In the genomic region with DNA sequence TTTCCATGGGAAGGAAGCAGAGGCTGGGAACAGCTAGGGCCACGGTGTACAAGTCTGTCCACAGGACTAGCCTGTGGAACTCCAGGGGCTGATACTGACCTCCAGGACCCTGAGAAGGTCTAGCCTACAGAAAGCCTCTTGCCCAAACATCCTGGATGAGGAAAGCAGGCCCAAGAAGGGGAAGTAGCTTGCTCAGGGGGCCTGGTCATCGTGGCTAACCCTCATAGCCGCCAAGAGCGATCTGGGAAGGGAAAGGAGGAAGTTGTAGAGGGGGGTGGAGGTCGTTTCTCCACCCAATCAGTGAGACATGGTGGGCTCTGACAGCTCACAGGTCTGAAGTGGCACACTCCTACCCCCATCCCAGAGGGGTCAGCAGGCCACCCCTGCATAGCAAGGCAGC, we compare ENCODE assay signal across 17 mouse cellular contexts. TPM values are rescaled to one million over a fixed set of nuclear protein-coding genes. Genes with fewer than 3 reads are reported as not detected.
DNase-seq lines count a peak whose midpoint lies in the region; ATAC-seq lines count a peak whose summit lies in the region.
"Had no signal": no experiment of that assay in that cellular context is flagged by ENCODE, and none has a peak within 500 bp of the region (broad histone marks: within the 10 kb centered on the region; RNA-seq: fewer than 3 reads in every experiment).

No protein-coding gene starts in this region.

- 69% methylated on average over 5 of the region's 5 CpGs for WGBS in intestine, embryonic 16.5 days

- no peak overlapping the region for H3K27ac ChIP-seq in intestine, embryonic 16.5 days (ENCODE audit: low read length)
- H3K27ac ChIP-seq: limb, embryonic 15.5 days; midbrain, embryonic 13.5 days; neural tube, embryonic 13.5 days had no signal

- peak; percentile 77 for ATAC-seq in common myeloid progenitor, adult 5-6 weeks (replicated peaks; ENCODE audit: low read depth, poor library complexity, severe bottlenecking)
- no peak for ATAC-seq in intestine, embryonic 16.5 days
- ATAC-seq: activated CD4-positive, CD25-positive, alpha-beta regulatory T cell, adult 4 months; midbrain, embryonic 13.5 days had no signal

- no peaks in the 10 kb centered on the region for H3K36me3 ChIP-seq in intestine, embryonic 16.5 days (ENCODE audit: control insufficient read depth, insufficient read depth, low read length)
- H3K36me3 ChIP-seq: G1E; limb, embryonic 15.5 days; midbrain, embryonic 13.5 days; neural tube, embryonic 13.5 days had no signal

- no peaks in the 10 kb centered on the region for H3K27me3 ChIP-seq in intestine, embryonic 16.5 days (replicated peaks; ENCODE audit: control insufficient read depth, insufficient read depth, low read length)
- H3K27me3 ChIP-seq: limb, embryonic 15.5 days; midbrain, embryonic 13.5 days; neural tube, embryonic 13.5 days had no signal

- intact Hi-C loops in heart, postnatal 10 days (cut with DNase I), result no loop called here

- peak; percentile 96 for DNase-seq in heart, adult 11 months
- DNase-seq in heart, postnatal 10 days, result no peak
- peak; percentile 91 for DNase-seq in 416B (ENCODE audit: low read depth)
- peak; percentile 57 for DNase-seq in lung, postnatal 36 days
- DNase-seq in cerebellum, postnatal 36 days, result no peak
- DNase-seq in ovary, postnatal 14 days (ENCODE audit: low spot score), result no peak
- DNase-seq: cerebellum, postnatal 14 days; kidney, adult 11 months; right cerebral cortex, adult 18-20 months; thymus, postnatal 14 days had no signal

- H3K4me3 ChIP-seq in intestine, embryonic 16.5 days (ENCODE audit: low read length), result no peak overlapping the region
- H3K4me3 ChIP-seq: limb, embryonic 15.5 days; midbrain, embryonic 13.5 days; neural tube, embryonic 13.5 days had no signal

- no peaks in the 10 kb centered on the region for H3K9me3 ChIP-seq in intestine, embryonic 16.5 days (ENCODE audit: control insufficient read depth, low read length)
- H3K9me3 ChIP-seq: G1E; limb, embryonic 15.5 days; midbrain, embryonic 13.5 days; neural tube, embryonic 13.5 days had no signal

- no peak overlapping the region for H3K4me2 ChIP-seq in intestine, embryonic 16.5 days (ENCODE audit: low read depth, low read length)
- H3K4me2 ChIP-seq: limb, embryonic 15.5 days; midbrain, embryonic 13.5 days; neural tube, embryonic 13.5 days had no signal

- 0 out of 2 replicates have a peak, but pooled peaks cover 2% of the 10 kb centered on the region for H3K4me1 ChIP-seq in intestine, embryonic 16.5 days (ENCODE audit: control insufficient read depth, insufficient read depth, low read length)
- H3K4me1 ChIP-seq: midbrain, embryonic 13.5 days; neural tube, embryonic 13.5 days had no signal

- H3K9ac ChIP-seq in intestine, embryonic 16.5 days (ENCODE audit: low read depth, low read length), result no peak overlapping the region
- H3K9ac ChIP-seq: limb, embryonic 15.5 days; midbrain, embryonic 13.5 days; neural tube, embryonic 13.5 days had no signal

RNA-seq across cellular contexts. Expression of a gene that starts 18.4 kb away (rescaled TPM):
- total RNA-seq in heart, postnatal 10 days (2021), result 1 to 10 TPM in 1 of 2 experiments, under 1 TPM in 1; 0.99 to 1.6 TPM
- total RNA-seq in common myeloid progenitor, adult 5-6 weeks (2017), result 37.1 and 64.6 TPM in 2 replicates
- 1.6 and 2.3 TPM in 2 replicates for polyA plus RNA-seq in intestine, embryonic 16.5 days (2015; fragmentation: Nextera tagmentation; extraction: Ambion mirVana)
- total RNA-seq: G1E had no signal

RNA-seq across cellular contexts. Expression of a gene that starts 57.1 kb away (rescaled TPM):
- total RNA-seq in heart, postnatal 10 days (2021), result 100 to 1,000 TPM; 229 to 232 TPM
- total RNA-seq in common myeloid progenitor, adult 5-6 weeks (2017), result 66.5 and 73.0 TPM in 2 replicates
- 389 and 416 TPM in 2 replicates for polyA plus RNA-seq in intestine, embryonic 16.5 days (2015; fragmentation: Nextera tagmentation; extraction: Ambion mirVana)
- polyA plus RNA-seq: G1E had no signal

Comparison
In these comparisons a context has a peak if more than half of its experiments do, and no peak if none do; other contexts are left out.
1. DNase-seq: peak in heart, adult 11 months (single experiment), 416B (single experiment) and lung, postnatal 36 days (single experiment); none in heart, postnatal 10 days (0 of 2), cerebellum, postnatal 36 days (0 of 2) and ovary, postnatal 14 days (single experiment).
2. RNA of a gene that starts 18.4 kb away (total RNA-seq): 37.1 to 64.6 TPM in common myeloid progenitor, adult 5-6 weeks; 0.99 to 1.6 TPM in heart, postnatal 10 days; every median in the first group is over 10 times any median in the second.